Mouse (Mus musculus): Measurements from ENCODE around the gene Ints12.

- TF ChIP-seq TCF3 (IDR thresholded peaks at IDR 0.05; ENCODE audit: insufficient read length, low read depth) (no peak), POLR2A (IDR thresholded peaks at IDR 0.05; ENCODE audit: insufficient read length, low read depth) (no peak), MYOD1 (IDR thresholded peaks at IDR 0.05; ENCODE audit: control insufficient read depth in 1 of 3, insufficient read length in 2 of 3, low read depth in 2 of 3) (no peak), E2F4 (IDR thresholded peaks at IDR 0.05; ENCODE audit: insufficient read depth) (no peak), POLR2AphosphoS2 (IDR thresholded peaks at IDR 0.05; ENCODE audit: insufficient read length, low read depth) (no peak), USF1 (IDR thresholded peaks at IDR 0.05; ENCODE audit: low read depth) (no peak), MAX (IDR thresholded peaks at IDR 0.05; ENCODE audit: low read depth) (no peak), MYOG (IDR thresholded peaks at IDR 0.05; ENCODE audit: control insufficient read depth in 1 of 3, insufficient read depth in 1 of 3, insufficient read length in 2 of 3, low read depth in 2 of 3) (no peak)
These were observed 7.3 kb downstream of the Ints12 start for GRCm38 (mm10) chr3:133098909-133099308.

Measured in myocyte (in vitro differentiated cells).